Mouse (Mus musculus) liver, adult 10 weeks (tissue): Measurements from ENCODE around the gene Rnf115. TPM values are rescaled to one million over a fixed set of nuclear protein-coding genes. Genes with fewer than 3 reads are reported as not detected.

Source experiments
- polyA plus RNA-seq: library from polyadenylated mRNA; stranded (reverse); fragments of 350-450 nt; fragmentation: Illumina TruSeq; extraction: RNeasy Lipid Tissue Mini Kit (QIAGEN cat#74804); gene quantifications from one replicate; pipeline ENCODE4 v1.2.3, GENCODE M21; 2014; ENCODE audit warnings: low read depth, low replicate concordance

The Rnf115 gene
- polyA plus RNA-seq = 65.2 TPM

GRCm38 (mm10) chr3:96727343-96727827 lies at the start of gene Rnf115, which contains the start of gene Polr3c:
Gene Rnf115 (plus strand): TSS chr3:96727664.
Gene Polr3c (minus strand): TSS chr3:96727628.

DNA sequence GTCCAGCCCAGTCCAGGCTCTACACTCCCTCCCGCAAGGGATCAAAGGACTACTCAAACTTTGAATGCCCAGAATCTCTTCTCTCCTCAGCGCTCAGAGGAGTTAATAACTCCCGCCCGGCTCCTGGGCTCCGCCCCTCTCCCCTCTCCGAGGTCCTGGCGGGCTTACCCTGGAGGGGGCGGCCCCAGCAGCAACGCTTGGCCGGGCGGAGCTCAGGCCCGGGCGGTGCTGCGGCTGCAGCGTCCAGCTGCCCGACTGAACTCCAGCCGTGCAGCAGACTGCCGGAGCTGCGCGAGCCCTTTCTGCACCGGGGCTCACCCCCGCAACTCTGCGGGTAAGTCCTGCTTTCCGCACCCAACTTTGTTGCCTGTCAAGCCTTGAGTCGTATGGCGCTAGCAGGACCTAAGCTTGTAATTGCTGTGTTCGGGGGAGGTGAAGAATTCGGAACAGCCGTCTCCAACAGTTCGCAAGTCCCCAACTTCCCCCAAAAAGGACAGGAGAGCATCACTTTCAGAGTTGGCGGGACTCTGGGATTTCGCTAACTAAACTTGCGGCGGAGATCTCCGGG lies 31.2 kb upstream of the Rnf115 start, which contains the start of gene Pias3:
Gene Pias3, plus strand, starts transcription at position 187 of the 568 bp plus-strand sequence.

GRCm38 (mm10) chr3:96707903-96708683 lies 19.4 kb upstream of the Rnf115 start, which contains the start of gene Nudt17:
Gene Nudt17 (minus strand): TSS chr3:96708562.

DNA sequence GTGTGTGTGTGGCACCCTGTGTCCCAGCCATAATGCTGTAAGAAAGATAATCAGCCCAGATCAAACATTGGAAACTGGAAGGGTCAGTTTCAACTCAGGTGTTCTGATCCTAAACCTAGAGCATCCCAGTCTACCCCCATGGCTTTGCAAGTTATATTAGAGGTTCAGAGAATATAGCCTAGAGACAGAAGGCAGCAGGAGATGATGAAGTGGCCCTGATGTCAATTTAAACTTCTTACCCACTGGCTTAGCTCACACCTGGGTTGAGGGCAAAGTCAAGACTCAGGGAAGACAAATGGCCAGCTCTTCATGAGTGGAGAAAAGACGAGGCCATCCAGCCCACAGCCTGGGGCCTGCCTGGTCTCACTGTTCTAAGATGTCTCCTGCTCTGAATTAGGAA lies 101.5 kb downstream of the Rnf115 start, which contains the start of the genes Pdzk1 and Cd160:
Gene Pdzk1, plus strand, starts transcription at position 301 of the 400 bp plus-strand sequence.
Gene Cd160, minus strand, starts transcription at position 368 of the 400 bp plus-strand sequence.

Other genes starting within 250 kb of the Rnf115 start
- 65.1 TPM for gene Hfe2, start 202.5 kb upstream of the Rnf115 start, polyA plus RNA-seq
- 30.9 TPM for gene Txnip, start 169.7 kb upstream of the Rnf115 start, polyA plus RNA-seq
- gene Gm16253, start 150.7 kb upstream of the Rnf115 start, polyA plus RNA-seq = not detected
- gene Polr3gl, start 133.5 kb upstream of the Rnf115 start, polyA plus RNA-seq = 22.8 TPM
- gene Ankrd34a, start 131.0 kb upstream of the Rnf115 start, polyA plus RNA-seq = not detected
- 3.8 TPM for gene Lix1l, start 126.5 kb upstream of the Rnf115 start, polyA plus RNA-seq
- gene Rbm8a, start 97.7 kb upstream of the Rnf115 start, polyA plus RNA-seq = 21.6 TPM
- 14.7 TPM for gene Pex11b, start 92.3 kb upstream of the Rnf115 start, polyA plus RNA-seq
- not detected for gene Gm42957, start 92.2 kb upstream of the Rnf115 start, polyA plus RNA-seq
- gene Itga10, start 82.1 kb upstream of the Rnf115 start, polyA plus RNA-seq = 0.26 TPM
- not detected for gene Ankrd35, start 57.5 kb upstream of the Rnf115 start, polyA plus RNA-seq
- 2.7 TPM for gene Pias3, start 31.3 kb upstream of the Rnf115 start, polyA plus RNA-seq
- gene Nudt17, start 19.1 kb upstream of the Rnf115 start, polyA plus RNA-seq = not detected
- 11.7 TPM for gene Polr3c, start within 50 bp of the Rnf115 start, polyA plus RNA-seq
- 28.7 TPM for gene Pdzk1, start 101.6 kb downstream of the Rnf115 start, polyA plus RNA-seq
- 0.48 TPM for gene Cd160, start 101.7 kb downstream of the Rnf115 start, polyA plus RNA-seq
- gene Gja5, start 177.0 kb downstream of the Rnf115 start, polyA plus RNA-seq = 0.32 TPM
- 11.7 TPM for gene Gpr89, start 177.7 kb downstream of the Rnf115 start, polyA plus RNA-seq
- gene Gja8, start 198.4 kb downstream of the Rnf115 start, polyA plus RNA-seq = not detected